Mouse (Mus musculus) lung, adult 2 months (tissue): ENCODE measurements around the gene Ap4m1. TPM values are rescaled to one million over a fixed set of nuclear protein-coding genes. Genes with fewer than 3 reads are reported as not detected.
"Not testable (repeated sequence)": the region's sequence is repeated elsewhere in the genome, so short reads cannot be mapped to it uniquely, and the experiment has no call there.

ENCODE experiments used
- DNase-seq: peaks from one replicate; pipeline ENCODE4 v3.0.0; 2022
- H3K4me1 ChIP-seq: fragments of 200-500 bp; 2 replicates; pipeline ENCODE4 v1.6.1; 2011; ENCODE audit warnings: low read length; ENCODE audit not compliant: control insufficient read depth, insufficient read depth
- H3K4me3 ChIP-seq: fragments of 200-500 bp; replicated peaks from 2 replicates; pipeline ENCODE3; 2011; ENCODE audit warnings: low read depth, mild to moderate bottlenecking, control low read depth, low read length; ENCODE audit errors: extremely low read depth
- CTCF ChIP-seq: fragments of 200-500 bp; IDR thresholded peaks from 2 replicates; pipeline ENCODE4 v1.5.1; 2011; ENCODE audit warnings: mild to moderate bottlenecking, low read length, control low read depth; ENCODE audit not compliant: insufficient read depth
- POLR2A ChIP-seq: fragments of 200-500 bp; IDR thresholded peaks from 2 replicates; pipeline ENCODE4 v1.6.1; 2011; ENCODE audit warnings: low read depth, mild to moderate bottlenecking, control low read depth, low read length, borderline replicate concordance; ENCODE audit errors: extremely low read depth
- WGBS: fragments of 180-500 bp; shearing (Covaris S2); methylation state at CpG from one replicate; pipeline ENCODE4 v1.1.7; 2018; 5-methylcytosine and 5-hydroxymethylcytosine counted together
- polyA plus RNA-seq: library from polyadenylated mRNA; depleted of rRNA; stranded (reverse); fragments of >200 nt; gene quantifications from 2 replicates; pipeline ENCODE4 v1.2.3, GENCODE M21; 2012

Ap4m1 gene
- polyA plus RNA-seq, 1 experiment: 40.3 TPM

DNA sequence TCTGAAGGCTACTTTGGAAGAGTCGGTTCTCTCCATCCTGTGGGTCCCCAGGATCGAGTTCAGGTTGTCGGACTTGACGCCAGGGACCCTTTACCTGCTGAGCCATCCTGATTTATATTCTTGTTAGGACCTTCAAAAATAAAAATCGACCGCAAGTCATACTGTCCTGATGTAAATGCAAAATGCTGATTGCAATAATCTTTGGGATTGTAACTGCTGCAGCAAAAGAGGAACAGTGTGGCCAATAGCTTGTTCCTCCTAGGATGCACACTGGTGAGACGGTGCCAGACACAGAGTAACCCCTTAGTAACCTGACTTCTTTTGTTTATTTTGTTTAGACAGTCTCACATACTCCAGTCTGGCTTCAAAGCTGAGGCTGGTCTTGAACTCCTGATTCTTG lies 23.7 kb downstream of the Ap4m1 start:
- 68% methylated on average over 7 of the region's 7 CpGs for WGBS

DNA sequence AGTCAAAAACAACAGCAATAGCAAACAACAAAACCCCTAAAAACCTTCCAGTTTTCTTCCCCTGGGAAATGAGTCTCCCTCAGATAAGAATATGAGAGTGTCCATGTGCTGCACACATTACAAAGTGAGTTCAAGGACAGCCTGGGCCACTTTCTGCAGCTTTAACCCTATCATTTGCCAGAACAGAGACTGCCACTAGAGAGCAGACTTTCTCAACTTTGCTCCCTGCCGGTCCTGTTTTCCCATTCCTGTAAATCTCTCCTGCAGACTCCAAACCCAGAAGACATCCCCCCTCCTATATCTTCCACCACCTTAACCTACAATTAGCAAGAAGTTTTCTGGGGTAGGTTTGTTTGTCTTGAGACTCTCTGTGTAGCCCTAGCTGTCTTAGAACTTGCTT lies 27.8 kb downstream of the Ap4m1 start:
- Histone ChIP-seq H3K4me1 (peaks cover 5% of the 10 kb centered on the region; the same call in 1 of the 2 replicates), H3K4me3 (no peak overlapping the region)
- 11% methylated on average over 1 of the region's 1 CpGs for WGBS
- no peak for DNase-seq
- TF ChIP-seq CTCF: no peak
- no peak for TF ChIP-seq POLR2A

More for the DNA sequence above, 23.7 kb downstream of the Ap4m1 start:
- Histone ChIP-seq H3K4me1 (peaks cover 5% of the 10 kb centered on the region; the same call in 1 of the 2 replicates), H3K4me3 (no peak overlapping the region)
- no peak for DNase-seq
- TF ChIP-seq CTCF (no peak), POLR2A (no peak)

DNA sequence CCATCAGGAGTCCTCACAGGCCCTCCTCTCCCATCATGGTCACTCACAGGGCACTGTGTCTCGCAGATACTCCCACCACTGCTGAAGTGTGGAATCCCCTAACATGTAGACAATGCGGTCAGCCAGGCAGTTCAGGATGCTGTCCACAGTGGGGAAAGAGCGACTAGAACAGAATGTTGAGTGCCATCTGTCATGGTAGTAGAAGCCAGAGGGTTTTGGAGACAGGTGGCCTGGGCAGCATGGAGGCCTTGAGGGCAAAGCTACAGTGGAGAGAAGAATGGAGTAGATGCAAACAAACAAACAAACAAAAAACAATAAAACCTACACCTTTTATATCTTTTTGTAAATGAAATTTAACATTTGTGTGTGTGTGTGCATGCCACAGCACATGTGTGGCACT lies 30.3 kb downstream of the Ap4m1 start:
- Histone ChIP-seq H3K4me3 (no peak overlapping the region), H3K4me1 (no peaks in the 10 kb centered on the region)
- no peak for TF ChIP-seq CTCF
- TF ChIP-seq POLR2A: no peak
- no peak for DNase-seq
- WGBS: 85% methylated on average over 3 of the region's 3 CpGs

DNA sequence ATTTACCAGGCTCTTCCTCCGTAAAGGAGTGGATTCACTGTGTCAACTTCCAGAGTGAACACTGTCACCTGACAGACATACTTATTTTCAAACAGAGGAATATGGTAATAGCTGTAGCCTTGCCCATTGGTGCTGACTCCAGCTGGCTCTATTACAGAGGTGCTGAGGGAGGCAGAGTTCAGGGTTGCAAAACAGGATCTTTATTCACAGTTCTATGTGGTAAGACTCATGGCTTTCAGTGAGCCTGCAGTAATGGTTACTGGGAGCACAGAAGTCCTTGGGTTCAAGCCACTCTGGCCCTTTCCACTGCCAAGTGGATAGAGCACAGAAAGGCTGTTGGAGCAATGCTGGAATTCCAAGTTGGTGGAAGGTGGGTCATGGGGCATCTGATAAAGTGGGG lies 35.5 kb downstream of the Ap4m1 start:
- TF ChIP-seq POLR2A: no peak
- TF ChIP-seq CTCF: no peak
- 62% methylated on average over 1 of the region's 1 CpGs for WGBS
- Histone ChIP-seq H3K4me1 (no peaks in the 10 kb centered on the region), H3K4me3 (no peak overlapping the region)
- no peak for DNase-seq

DNA sequence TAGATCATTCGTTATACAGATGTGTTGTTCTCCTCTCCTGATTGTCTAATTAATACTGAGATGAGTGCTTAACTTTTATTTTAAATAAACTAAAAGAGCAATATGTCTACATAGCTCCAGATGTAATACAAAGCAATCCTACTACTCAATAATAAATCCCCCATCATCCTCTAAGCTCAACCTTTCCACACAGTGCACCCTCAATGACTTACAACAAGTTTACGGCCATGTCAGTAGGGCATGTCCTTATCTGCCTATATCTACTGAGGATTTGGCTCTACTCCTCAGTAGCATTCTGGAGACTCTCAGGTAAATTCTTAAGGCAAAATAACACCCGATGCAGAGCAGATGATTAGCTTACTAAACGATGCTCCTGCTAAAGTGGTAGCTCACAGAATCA lies 36.1 kb downstream of the Ap4m1 start:
- no peaks in the 10 kb centered on the region for H3K4me1 ChIP-seq
- 77% methylated on average over 4 of the region's 4 CpGs for WGBS
- DNase-seq: no peak
- no peak overlapping the region for H3K4me3 ChIP-seq
- TF ChIP-seq CTCF (no peak), POLR2A (no peak)

DNA sequence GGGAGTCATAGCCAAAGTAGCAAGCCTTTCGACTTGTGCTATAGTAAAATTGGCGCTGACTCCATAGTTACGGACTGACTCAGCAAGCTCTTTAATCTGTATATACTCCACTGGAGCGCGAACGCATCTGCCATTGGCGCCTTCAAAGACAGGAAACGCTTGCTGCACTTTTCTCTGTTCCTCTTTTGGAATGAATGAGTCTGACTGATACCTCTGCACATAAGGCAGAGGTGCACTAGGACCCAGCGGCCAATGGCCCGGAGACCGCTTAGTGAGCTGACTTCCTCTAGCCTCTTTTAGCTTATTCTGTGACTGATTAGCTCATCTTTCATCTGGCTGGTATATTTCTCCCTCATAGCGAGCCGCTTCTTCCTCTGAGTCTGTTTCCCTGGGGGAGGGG lies 44.8 kb downstream of the Ap4m1 start:
- H3K4me1 ChIP-seq, H3K4me3 ChIP-seq, DNase-seq: not testable (repeated sequence)
- WGBS: 83% methylated on average over 13 of the region's 13 CpGs

DNA sequence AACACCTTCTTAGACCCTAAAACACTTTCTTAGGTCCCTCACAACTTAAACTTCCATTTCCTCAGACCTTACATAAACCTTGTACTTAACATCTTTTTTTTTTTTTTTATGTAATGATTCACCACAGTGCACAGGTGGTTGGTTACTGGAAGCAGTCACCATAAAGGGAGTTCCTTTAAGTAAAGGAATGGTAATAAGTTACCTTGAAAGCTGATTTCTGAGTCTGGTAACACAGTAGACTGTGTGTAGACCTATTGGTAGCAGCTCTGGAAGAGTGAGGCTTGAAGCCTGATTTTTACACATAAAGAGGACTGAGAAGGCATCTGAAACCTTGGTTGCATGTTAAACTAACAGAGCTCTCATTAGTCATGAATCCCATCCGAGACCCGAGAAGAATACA lies 48.1 kb downstream of the Ap4m1 start:
- no peak overlapping the region for H3K4me3 ChIP-seq
- H3K4me1 ChIP-seq: no peaks in the 10 kb centered on the region
- TF ChIP-seq CTCF: no peak
- WGBS: 13% methylated on average over 2 of the region's 2 CpGs
- DNase-seq: no peak

DNA sequence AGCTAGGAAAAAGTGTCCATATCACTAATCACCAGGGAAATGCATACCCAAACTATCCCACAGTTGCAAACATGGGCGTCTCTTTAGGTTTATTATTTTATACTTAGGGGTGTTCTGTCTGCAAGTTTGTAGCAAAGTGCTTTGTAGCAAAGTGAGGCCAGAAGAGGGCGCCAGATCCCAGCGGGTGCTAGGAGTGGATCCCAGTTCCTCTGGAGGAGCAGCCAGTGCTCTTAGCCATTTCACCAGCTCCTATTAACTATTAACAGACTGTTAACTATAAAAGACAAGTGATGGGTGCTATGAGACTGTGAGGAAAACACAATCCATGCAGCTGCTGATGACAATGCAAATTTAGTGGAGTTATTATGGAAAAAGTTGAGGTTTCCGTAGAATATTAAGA lies 50.3 kb downstream of the Ap4m1 start:
- H3K4me1 ChIP-seq: no peaks in the 10 kb centered on the region
- TF ChIP-seq CTCF (peak; percentile 84), POLR2A (no peak)
- 20% methylated on average over 4 of the region's 4 CpGs for WGBS
- no peak overlapping the region for H3K4me3 ChIP-seq
- peak; percentile 79 for DNase-seq

DNA sequence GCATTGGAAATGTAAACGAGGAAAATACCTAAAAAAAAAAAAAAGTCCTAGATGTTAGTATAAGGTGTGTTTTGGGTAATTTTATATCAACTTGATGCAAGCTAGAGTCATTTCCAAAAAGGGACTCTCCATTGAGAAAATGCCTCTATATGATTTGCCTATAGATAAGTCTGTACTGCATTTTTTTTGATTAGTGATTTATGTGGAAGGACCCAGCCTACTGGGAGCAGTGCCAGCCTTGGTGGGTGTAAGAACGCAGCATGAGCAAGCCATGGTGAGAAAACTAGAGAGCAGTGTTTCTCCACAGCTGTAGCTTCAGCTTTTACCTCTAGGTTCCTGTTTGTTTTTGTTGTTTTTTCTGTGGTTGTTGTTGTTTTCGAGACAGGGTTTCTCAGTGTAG lies 51.5 kb downstream of the Ap4m1 start:
- DNase-seq: no peak
- Histone ChIP-seq H3K4me3 (no peak overlapping the region), H3K4me1 (no peaks in the 10 kb centered on the region)
- no peak for TF ChIP-seq POLR2A
- 33% methylated on average over 3 of the region's 3 CpGs for WGBS

DNA sequence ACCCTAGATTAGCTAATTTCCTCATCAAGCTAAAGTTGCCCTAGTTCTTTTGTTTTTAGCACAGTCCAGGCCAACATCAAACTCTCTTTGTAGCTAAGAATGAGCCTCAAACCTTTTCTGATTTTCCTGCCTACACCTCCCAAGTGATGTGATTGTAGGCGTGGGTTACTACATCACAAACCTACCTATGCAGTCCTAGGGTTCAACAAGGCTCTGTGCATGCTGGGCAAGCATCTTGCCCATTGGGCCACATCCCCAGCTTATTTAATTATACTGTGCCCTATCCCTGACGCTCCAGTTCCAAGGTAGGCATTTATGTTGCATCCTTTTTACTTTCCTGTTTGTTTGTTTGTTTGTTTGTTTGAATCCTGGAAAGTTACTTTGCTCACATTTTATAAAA lies 53.9 kb downstream of the Ap4m1 start, which contains the start of gene Nxpe5:
Gene Nxpe5 (plus strand): TSS at position 199 of the 400 bp plus-strand sequence.
- Histone ChIP-seq H3K4me1 (no peaks in the 10 kb centered on the region), H3K4me3 (no peak within 1 kb of the TSS)
- DNase-seq: no peak
- no peak for TF ChIP-seq POLR2A
- TF ChIP-seq CTCF: no peak
- 52% methylated on average over 2 of the region's 2 CpGs for WGBS

DNA sequence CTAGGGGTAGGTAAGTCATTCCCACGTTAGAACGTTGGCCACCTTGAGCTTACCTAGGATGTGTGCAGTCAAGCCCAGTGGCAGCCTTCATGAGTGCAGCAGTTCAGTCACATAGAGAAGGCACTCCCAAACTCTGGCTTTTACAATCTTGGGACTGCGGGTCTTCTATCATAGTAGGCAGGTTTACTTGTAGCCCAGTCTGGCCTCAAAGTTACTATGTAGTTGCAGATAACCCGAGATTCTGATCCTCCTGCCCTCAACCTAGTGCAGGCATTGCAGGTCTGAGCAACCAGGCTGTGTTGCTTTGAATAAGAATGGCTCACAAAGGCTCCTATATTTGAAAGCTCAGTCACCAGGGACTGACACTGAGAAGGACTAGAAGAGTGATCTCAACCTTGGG lies 54.7 kb downstream of the Ap4m1 start:
- 68% methylated on average over 4 of the region's 4 CpGs for WGBS
- no peak overlapping the region for H3K4me3 ChIP-seq
- TF ChIP-seq CTCF: no peak
- no peak for TF ChIP-seq POLR2A
- no peaks in the 10 kb centered on the region for H3K4me1 ChIP-seq
- DNase-seq: no peak
